Mouse (Mus musculus): ENCODE measurements at regions not wholly inside any gene's neighbourhood (a gene's known extent, or its start where the extent isn't known, plus 50 kb on each side); places are given as distances from the start of the nearest gene placed in this dataset.
A peak's percentile ranks its signal among the peaks of the same experiment; 100 is the strongest.

DNA sequence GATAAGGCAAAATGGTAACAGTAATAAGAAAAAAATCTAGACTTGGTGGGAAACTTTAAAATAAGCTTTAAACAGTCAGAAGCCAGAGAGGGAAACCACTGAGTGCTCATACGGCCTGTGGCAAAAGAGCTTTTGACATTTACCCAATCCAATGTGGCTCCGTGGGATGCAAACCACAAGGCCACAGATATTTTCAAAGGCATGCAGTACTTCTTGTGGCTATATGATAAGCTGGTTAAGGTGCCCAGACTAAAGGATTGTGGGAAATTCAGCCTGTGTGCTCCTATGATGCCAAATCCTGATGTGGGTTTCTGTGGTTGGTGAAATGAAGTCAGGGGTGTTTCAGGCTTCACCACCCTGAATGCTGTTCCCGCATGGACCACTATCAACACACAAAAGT is 355.8 kb downstream of the Sorl1 start:
- DNase-seq (ENCODE audit: low spot score in 2 of 2) = no peak

- peak in 1 of 2 experiments; percentile 9 for DNase-seq (ENCODE audit: low spot score in 2 of 2)
Observed at GRCm38 (mm10) chr9:41766533-41766920, 357.6 kb downstream of the Sorl1 start.

DNA sequence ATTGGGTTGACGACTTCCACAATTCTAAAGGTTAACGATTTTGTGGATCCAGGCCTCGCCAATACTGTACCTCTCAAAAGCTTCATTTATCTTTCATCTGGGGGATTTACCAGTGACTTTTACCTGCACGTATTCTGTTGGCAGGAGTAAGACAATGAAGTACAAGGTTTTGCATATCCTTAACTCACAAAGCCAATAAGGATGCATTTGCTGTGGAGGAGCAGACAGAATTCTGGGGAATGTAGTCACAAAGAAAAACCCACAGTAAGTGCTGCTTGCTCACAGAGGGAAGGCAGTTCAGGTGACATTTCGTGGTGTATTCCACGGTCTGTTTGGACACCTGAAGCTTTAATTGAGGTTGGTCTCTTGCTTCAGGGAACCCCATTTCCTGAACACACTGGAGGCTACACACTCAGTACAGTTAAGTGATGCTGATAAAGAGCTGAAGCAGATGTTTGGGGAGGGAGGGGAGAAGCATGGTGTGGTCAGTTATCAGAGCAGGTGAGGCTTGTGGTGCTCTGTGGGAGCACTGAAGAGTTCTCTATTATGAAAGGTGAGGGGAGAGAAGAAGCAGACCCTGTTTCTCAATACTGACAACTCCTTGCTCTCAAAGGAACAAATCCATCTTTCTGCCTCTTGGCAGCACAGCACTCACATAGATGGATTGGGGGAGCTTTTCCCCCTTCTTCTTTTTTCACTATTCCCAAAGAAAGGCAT is 358.1 kb downstream of the Sorl1 start:
- DNase-seq (ENCODE audit: low spot score in 2 of 2) = no peak

DNA sequence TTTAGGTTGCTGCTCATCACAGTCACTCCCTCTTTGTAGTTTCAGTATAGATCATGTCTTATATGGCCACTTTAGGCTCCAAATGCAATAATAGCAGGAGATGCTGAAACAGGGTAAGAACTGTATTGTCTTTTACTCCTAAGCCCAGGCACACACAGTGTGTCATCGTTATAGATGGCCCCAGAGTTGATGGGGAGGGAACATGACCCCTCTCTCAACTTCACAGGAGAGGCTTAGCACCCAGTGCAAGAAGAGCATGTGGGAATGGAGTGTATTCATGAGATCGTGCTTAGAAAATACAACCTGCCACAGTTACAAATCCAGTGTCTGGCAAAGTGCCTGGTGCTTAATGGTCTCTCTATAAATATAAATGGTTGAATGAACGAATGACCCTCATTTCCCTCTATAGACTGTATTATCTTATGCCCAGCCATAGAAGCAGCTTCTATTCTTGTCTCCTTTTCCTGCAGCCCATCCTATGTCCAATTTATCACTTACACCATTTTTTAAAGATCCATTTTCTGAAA is 363.0 kb downstream of the Sorl1 start:
- DNase-seq (ENCODE audit: low spot score in 2 of 2) = no peak

DNA sequence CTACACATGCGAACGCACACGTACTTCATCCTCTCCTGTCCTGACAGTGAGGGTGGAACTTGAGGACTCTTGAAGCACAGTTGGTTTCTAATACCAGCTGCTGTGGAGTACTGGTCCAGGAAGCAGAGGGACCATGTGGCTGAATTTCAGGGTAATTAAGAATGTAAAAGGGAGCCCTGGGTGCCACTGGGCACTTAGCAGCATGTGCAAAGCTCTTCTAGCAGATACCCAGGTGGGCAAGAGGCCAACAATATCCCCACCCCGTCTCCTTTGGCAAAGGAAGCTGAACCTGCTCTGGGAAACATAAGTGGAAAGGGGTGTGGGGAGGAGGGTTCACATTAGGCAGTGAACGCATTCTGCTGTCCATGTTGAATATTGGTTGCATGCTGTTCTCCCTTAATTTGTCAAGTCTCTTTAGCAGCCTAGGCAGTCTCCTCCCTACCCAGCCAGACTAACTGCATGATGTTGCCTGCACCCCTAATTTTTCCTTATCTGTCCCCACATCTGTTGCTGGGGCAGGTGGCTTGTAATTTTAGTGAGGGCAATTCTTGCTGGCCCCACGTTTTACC is 369.6 kb downstream of the Sorl1 start:
- no peak for DNase-seq (ENCODE audit: low spot score in 2 of 2)

GRCm38 (mm10) chr9:41745979-41746647 is 378.0 kb downstream of the Sorl1 start:
- no peak for DNase-seq (ENCODE audit: low spot score in 2 of 2)

DNA sequence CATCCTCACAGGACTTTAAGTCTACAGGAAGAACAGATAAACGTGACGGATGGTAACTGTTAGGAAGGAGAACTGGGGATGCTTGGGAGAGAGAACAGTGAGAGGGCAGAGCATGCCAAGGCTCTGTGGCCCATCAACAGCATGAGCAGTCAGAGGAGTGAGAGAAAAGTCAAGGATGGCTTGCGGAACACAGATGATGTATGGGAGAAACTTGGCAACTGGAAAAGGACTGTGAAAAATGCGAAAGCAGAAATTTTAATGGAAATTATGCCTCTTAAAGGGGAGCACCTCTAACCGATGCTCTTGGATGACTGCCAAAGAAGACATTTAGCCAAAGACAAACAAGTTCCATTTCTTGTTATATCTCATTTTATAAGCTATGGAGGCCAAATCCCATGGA is 382.6 kb downstream of the Sorl1 start:
- DNase-seq (ENCODE audit: low spot score in 2 of 2) = no peak

DNA sequence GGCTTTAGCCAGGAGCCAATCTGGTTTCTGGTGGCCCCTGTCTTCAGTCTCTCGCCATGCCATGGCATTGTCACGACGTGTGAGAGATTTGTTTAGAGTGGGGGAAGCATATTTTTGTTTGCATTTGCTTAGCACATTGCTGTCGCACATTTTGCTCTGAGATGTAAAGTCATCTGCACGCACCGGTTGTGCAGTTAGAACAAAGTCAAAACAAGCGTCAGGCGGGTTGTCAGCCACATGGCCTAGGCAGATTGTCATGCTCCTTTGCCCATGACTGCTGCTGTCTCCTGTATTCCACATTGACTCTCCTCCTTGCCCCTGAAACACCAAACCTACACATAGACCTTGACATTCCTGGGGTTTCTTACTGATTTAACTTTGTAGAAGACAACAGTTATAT is 383.6 kb downstream of the Sorl1 start:
- no peak for DNase-seq (ENCODE audit: low spot score in 2 of 2)

DNA sequence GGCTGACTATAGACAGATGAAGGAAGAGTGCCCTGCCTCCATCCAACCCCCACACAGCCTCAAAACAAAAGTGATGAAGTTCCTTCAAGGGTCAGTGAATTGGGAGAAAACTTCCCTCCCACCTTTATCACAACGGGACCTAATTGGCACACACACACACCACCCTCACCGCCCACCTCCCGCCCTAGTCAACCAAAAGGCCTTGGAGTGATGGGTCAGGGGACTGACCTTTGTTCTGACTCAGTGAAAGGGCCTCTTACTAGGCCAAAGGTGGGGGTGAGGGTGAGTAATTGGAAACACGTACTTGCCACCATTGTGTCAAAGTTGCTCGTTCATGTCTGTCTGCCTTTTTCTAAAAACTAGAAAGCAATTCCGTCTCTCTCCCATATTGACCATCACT is 386.4 kb downstream of the Sorl1 start:
- DNase-seq (ENCODE audit: low spot score in 2 of 2) = no peak

DNA sequence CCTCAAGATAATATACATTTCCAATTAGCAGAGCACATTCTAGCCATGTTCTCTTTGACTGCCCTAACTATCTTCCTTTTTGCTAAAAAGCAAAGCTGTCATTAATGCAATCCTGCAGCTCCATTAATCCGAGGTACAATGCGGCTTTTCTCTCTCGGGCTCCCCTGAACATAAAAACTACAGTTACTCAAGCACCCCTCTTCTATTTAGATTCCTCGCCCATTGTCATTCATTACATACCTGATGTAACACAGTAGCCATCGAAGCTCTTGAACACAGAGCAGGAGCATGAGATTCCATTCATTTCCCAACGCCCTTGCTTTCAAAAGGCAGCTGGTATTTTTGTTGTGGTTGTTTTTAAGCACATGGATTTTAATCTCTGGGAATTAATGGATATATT is 387.2 kb downstream of the Sorl1 start:
- DNase-seq (ENCODE audit: low spot score in 2 of 2) = no peak

- no peak for DNase-seq (ENCODE audit: low spot score in 2 of 2)
Observed at GRCm38 (mm10) chr9:41736234-41736859, 387.8 kb downstream of the Sorl1 start.

DNA sequence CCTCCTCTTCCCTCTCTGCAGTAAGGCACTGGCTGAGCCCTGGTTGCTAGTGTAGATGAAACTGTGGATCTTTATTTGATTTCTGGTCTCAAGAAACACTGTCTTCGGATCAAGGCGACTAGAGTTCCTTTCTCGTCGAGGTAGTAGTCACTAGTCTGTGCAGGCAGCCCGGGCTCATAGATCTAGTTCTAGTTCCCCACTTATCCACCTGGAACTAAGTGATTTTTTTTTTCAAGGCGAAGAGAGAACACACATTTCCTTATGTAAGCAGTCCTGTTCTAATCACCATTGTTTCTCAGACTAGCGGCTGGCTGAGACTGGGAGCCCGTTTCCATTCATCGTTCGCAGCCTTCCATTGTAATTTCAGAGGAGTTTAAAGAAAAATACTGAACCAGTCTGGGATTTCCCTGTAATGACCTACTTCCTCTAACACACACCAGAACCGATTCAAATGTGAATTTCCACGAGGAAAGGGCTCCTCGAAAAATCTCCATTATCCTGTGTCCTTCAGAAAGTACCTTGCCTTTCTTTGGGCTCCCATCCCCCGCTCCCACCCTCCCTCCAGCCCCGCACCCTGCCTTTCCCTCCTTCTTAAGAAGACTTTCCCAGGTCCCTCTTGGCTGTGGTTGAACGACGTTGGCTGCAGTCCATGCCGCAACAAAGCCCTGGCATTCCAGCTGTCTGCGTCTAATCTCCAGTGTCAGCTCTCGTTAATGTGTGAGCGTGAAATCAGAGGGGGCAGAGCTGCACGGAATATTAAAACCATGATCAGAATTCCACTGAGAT is 388.5 kb downstream of the Sorl1 start:
- peak; percentile 3 to 4 for DNase-seq (ENCODE audit: low spot score in 2 of 2)

DNA sequence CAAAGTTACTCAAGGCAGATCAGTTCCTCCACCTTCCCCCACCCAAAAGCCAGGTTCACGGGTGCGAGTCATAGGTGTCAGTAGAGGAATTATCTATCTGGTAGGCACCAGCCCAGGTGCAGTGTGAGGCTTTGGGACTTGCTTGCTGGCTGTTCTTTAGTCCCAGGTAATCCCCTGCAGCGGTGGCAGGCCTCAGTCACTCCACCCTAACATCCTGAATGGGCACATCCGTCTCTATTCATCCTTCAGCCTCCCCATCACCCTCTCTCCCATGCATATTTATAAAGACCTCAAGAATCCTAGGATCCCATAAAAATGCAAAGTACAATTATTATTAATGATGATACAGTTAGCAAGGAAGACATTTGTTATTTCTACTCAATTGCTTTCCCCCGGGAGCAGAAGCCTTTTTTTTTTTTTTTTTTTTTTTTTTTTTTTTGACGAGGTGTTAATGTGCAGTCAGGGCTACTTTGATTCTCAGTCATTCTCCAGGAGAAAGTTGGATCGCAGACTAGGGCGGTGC is 389.1 kb downstream of the Sorl1 start:
- no peak for DNase-seq (ENCODE audit: low spot score in 2 of 2)

DNA sequence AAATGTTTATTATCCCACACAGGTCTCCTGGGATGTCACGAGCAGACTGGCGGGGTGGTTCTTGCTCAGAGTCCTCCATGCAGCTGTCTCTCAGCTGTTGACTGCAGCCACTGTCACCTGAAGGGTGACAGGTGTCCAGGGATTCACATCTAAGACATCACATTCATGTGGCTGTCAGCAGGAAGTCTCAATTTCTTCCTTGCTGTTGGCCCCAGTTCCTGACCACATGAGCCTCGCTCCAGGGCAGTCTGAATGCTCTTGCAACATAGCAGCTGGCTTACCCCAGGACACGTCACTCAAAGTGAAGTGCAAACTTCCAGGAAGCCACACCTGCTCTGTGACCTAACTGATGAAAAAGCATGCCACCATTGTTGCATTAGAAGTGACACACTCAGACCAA is 402.5 kb downstream of the Sorl1 start:
- no peak for DNase-seq (ENCODE audit: low spot score in 2 of 2)

DNA sequence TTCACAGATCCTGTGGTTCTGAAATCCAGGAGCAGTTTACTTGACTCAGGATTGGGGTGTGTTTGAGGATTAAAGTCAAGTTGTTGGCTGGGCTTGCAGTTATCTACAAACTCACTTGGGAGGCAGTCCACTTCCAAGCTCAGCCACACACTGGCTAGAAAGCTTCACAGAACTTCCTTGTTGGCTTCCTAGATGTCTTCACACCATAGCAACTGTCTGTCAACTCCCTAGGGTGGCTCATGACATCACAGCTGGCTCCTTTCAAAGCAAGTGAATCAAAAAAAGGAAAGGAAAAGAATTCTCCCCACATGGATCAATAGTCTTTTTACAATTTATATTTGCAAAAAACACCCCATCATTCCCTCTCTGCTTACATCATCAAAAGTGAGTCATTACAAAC is 408.9 kb downstream of the Sorl1 start:
- no peak for DNase-seq (ENCODE audit: low spot score in 2 of 2)

DNA sequence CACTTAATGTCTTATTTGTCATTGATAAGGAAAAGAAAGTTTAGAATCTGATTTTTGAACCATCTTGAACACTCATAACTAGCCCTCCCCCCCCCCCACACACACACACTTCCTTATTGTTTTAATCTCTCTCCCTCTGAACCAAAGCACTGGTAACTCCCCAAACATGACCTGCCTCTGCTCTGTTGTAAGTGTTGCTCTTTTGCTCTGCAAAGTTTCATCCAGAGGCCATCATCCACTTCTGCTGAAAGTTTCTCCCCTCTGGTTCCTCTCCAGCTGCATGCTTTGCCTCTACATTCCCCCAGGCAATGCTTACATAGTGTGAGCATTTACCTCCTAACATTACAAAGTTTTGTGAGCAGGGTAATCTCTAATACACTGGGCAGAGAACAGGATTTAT is 418.1 kb downstream of the Sorl1 start:
- no peak for DNase-seq (ENCODE audit: low spot score in 2 of 2)

GRCm38 (mm10) chr9:41705461-41705903 is 418.6 kb downstream of the Sorl1 start:
- DNase-seq (ENCODE audit: low spot score in 2 of 2) = no peak

- no peak for DNase-seq (ENCODE audit: low spot score in 2 of 2)
Observed at GRCm38 (mm10) chr9:41703091-41703490, 421.0 kb downstream of the Sorl1 start.

DNA sequence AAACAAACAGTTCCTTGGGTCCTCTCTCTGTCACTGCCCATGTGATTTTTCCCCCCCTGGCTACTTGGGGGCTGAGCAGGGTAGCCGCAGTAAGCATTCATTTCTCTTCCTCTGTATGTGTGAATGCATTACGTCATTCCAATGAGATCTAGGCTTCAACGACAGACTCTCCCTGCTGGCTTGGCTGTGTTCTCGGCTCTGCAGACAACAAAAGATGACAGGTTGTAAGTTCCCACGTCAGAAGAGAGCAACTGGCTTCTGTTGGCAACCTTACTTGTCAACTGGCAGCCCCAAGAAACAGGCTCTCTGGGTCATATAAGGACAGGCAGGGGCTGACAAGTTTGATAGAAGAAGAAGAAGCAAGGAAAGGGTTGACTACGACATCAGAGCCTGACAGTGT is 423.4 kb downstream of the Sorl1 start:
- no peak for DNase-seq (ENCODE audit: low spot score in 2 of 2)

- DNase-seq (ENCODE audit: low spot score in 2 of 2) = no peak
Observed at GRCm38 (mm10) chr9:41699031-41699430, 425.1 kb downstream of the Sorl1 start.
